Mouse (Mus musculus) right cerebral cortex, postnatal 25 days (tissue): ENCODE data around the gene Styk1.

Experiments
- DNase-seq: peaks from one replicate; pipeline ENCODE4 v3.0.0; 2022

Gene Styk1

DNA sequence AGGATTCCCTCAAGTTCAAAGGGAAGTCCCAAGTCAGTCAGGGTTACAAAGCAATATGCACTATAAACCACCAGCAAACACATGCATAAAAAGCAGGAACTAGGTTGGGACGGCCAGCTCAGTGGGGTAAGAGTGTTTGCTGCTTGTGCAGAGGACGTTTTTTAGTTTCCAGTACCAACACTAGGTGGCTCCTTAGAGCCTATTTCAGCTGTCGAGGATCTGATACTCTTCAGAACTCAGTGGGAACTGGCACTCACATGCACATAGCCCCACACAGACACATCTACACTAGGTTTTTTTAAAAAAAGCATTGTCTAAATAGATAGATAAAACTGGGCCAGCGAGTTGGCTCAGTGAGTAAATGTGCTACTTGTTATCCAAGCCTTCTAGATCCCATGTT is 13.7 kb upstream of the Styk1 start:
- DNase-seq: no peak

DNA sequence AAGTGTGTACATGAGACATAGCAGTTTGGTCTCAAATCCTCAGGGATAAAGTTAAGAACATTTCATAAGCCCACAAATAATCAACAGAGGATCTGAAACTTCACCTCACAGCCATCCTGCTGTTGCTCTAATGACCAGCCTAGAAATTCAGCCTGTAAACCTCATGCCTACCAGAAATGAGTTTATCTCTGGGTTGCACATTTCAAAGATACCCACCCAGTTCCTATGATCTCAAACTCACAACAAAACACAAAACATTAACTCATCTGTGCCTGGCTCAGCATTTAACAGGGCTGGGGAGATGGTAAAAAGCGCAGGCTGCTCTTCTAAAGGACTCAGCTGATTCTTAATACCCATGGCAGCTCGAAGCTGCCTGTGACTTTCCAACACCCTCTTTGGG is 11.0 kb upstream of the Styk1 start:
- DNase-seq: no peak

DNA sequence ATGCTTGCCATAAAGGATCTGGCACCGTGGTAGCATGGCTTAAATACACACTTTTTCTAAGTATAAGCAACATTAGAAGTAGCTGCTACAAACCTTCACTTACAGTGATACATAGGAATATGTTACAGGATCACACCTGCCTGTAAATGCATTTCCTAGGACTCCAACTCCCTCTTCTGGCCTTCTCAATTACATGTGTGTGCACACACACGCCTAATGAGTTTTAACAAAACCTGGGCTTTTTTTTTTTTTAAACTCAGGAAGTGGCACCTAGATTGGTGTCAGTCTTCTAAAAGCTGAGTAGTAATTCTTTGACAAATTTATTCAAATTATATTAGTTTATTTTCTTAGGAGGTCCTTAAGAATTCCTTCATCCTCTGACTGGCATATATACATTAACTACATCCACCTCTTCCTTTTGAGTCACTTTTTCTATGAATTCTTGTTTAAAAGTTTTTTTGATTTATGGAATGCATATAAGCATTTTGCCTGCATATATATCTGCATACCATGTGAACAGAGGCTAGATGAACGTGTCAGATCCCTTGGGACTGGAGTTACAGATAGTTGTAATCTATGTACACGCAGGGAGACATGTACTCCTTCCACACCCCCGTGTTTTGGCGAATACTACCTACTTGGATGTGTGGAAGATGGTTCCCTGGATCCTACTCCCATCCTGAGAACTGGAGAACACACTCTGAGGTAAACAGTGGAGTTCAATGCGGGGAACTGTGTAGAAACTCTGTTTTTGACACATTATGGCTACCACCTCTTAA is 9.8 kb upstream of the Styk1 start:
- DNase-seq: no peak

DNA sequence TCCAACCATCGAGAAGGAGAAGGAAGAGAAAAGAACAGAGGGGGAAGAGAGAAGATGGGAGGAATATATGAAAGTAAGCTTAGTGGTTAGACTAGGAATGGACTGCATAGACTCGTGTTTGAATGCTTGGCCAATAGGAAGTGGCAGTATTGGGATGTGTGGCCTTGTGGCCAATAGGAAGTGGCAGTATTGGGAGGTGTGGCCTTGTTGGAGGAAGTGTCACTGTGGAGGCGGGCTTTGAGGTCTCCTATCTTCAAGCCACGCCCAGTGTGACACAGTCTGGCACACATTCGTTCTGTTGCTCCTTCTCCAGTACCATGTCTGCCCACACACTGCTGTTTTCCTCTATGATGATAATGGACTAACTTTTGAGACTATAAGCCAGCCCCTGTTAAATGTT is 7.3 kb upstream of the Styk1 start:
- no peak for DNase-seq

DNA sequence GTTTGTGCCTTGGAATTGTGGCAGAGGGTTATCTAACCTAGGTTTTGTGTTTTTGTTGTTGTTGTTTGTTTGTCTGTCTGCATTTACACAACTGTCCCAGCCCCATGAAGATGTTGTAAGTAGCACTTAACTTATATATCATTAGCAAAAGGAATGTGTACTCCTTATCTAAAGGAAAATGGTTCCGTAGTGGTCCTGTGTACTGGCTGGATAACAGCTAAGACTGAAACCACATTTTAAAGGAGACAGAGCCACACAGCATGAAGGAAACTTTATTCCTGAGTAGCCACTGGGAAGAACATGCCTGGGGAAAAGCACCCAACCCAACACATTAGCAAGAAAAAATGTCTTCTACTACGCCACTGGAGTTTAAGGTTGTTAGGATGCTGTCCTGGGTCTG is 6.1 kb upstream of the Styk1 start:
- no peak for DNase-seq

DNA sequence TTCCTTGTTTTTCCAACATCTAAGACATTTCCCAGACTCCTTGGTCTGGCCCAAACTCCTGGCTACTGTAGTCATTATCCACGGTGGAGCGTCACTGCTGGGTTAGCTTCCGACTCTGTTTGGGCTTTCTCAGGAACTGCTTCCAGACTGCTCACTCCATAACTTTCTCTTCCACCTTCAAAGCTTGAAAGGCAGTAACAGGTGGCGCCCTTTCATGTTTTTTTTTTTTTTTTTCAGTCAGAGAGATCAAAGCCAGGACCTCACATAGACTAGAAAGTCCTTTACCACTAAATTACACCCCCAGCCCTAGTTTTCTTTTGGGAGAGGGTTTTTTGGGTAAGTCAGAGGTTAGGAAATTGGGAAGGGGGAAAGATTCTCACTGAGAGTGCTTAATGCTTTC is 1.5 kb upstream of the Styk1 start:
- no peak for DNase-seq

DNA sequence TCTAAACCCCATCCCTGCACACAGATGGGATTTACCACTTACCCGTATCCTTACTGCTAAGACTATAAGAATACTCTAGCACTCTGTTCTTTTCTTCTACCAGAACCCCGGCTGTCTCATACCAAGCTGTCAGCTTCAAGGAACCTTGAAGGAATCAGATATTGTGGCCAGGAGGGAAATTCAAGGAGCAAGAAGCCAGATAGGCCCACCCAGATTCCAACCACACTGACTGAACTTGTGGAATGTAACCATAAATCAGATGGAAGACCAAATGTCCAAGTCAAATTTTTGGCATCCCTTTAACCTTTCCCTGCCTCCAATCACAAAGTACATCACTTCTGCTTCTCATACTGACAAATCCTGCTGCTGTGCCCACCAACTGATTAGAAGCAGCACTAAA is 6.4 kb downstream of the Styk1 start:
- DNase-seq: no peak

DNA sequence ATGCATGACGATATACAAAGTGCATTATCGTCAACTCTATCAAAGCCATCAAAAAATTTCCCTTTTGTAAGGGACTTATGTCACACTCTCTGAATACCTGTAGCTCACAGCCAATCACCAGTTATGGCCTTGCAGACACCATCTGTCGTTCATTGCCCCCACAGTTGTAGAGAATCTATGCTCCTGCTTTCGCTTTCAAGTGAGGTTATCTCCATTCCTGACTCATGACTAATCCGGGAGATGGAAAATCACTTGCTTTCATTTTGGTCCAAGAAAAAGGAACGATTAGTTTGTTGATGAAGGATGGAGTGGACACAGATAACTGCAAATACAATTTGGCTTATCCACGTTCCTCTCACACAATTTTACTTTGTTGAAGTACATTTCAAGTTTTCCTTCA is 9.1 kb downstream of the Styk1 start:
- no peak for DNase-seq

DNA sequence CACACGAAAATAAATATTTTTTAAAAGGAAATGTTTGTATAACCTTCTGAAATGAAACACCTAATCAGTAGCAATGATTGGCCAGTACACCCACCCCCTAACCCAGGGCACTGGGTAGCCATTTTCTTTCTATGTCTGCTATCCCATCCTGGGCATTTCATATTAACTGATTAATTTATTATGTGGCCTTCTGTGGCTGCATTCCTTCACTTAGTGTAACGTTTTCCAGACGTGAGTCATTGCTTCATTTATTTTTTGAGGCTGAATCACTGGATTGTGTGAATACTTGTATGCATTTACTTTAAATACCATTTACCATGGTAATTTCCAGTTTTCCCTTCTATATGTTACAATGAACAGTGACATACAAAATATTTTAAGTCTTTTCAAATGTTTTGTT is 13.3 kb downstream of the Styk1 start:
- no peak for DNase-seq

DNA sequence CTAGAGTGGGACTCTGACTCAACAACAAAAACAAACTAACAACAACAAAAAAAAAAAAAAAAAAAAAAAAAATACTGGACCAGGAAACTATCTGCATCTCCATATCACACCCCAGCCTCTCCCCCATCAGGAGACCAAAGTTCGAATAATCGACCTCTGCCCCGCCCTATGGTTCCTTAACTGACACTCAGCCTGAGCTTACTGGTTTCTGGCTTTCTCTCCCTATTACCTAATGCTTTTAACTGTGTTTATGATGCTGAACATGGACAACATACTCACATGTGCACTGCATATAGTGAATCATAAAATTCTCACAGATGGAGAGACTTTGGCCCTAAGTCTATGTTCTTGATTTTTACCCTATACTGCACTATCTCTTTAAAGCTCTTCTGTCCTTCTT is 14.1 kb downstream of the Styk1 start:
- no peak for DNase-seq

DNA sequence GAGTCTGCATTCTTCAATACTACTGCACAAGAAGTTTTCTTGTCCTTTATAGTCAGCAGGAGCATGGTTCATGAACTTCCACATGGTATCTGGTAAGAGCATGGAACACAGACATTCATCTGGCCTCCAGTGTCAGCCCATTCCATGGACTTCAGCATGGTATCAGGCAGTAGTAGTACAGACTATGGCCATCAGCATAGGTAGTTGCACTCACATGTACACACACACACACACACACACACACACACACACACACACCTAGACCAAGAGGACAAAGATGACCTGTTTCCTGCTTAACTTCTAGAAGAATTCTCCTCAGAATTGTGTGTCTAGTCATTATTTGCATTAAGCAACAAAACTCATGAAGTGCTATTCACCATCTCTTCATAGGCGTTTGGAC is 14.6 kb downstream of the Styk1 start:
- no peak for DNase-seq

DNA sequence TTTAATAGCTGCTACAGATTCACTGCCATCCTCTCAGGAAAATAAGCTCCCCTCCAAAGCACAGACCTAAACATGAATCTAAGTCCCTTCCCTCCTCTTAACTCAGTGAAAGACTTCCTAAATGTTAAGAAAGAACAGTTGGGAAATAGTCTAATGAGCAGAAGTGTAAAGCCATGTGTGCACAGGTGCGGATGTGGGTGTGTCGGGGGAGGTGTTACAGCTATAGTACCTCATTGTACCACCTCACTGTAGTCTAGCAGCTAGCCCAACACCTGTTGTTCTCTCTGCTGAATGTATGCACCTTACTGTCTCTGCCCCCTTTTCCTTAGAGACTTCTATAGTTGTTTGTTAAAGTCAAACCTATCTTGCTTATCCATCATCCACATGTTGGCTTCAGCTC is 26.3 kb downstream of the Styk1 start:
- DNase-seq: peak; percentile 9

DNA sequence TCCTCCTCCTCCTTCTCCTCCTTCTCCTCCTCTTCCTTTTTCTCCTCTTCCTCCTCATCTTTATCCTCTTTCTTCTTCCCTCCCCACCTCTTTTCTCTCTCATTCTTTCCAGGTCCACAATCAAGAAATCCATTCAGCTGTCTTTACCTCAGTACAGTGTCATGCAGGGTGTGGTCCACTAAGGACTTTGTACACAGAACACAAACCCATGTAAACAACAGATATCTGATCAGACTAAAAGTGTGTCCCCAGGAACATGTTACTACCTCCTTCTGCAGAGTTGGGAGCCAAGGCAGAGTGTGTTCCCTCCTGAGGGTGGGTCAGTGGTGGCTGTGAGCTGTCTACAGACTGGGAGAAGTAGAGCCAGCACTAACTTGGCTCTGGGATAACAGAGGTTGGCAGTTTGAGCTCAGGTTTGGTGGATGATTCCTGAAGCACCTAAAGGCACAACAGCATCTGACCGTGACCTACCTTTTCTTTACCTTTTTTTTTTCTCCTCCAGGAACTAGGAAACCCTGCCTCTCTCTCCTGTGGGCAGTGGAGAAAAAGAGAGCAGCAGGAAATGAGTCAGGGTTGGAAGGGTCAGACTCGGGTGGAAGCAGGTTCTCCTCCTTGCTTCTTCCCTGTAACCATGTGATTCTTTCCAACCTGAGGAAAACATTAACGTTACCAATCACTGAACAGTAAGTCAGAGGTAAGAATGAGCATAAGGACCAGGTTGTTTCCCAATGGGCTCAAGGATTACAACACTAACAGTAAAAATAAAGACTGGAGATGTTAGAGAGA is 31.4 kb downstream of the Styk1 start:
- DNase-seq: no peak

DNA sequence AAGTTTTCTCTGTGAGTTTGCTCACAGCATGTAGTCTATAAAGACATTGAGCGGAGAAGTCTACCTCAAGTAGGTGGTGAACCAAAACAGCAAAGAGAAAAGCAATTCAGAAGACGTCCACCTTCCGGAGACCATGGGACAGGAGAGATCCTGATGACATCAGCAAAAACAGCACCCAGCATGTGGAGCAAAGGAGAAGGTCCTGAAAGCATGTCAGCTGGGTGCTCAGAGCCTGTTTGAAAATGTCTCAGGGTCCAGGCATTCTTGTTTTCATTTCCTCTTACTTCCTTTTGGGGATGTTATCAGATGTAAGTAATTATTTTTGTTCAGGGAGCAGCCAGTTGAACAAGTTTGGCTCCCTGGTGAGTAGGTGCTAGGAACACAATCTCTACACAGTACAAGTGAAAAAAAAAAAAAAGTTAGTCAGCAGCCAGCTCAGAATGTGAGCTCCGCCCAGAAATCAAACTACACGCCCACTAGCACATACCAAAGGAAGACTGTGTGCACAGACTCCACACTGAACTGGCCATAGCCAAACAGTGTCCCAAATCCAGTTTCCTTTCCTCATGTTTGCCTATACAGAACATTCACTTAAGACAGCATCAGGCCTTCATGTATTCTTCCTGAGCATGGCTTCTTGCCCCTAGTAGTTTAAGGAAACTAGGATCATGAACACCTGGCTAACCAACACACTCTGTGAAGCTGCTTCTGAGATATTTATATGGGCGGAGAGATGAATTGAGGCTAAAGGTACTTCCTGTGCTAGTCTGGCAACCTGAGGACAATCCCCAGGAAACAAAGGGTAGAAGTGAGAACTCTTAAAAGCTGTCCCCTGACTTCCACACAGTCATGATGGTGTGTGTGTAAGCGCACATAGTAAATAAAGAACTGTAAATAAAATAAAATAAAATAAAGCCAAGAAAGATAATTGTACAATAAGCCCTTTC is 37.0 kb downstream of the Styk1 start:
- DNase-seq: no peak

DNA sequence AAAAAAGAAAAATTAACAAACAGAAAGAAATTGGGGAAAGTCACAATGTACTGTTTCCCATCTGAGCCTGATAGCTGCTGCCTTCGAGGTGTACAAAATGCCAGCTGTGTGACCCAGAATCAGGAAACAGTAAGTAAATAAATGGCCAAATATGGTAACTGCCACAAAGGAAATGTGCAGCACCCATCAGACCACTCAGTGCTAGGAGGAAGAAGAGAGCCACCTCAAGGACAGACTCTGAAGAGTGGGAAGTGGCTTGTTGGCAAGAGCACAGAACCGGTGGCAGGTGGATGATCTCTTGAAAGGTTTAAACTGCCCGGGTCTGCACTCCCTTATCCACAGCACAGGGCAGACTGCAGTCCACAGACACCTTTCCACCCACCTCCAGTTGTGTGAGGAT is 45.4 kb downstream of the Styk1 start:
- DNase-seq: no peak

DNA sequence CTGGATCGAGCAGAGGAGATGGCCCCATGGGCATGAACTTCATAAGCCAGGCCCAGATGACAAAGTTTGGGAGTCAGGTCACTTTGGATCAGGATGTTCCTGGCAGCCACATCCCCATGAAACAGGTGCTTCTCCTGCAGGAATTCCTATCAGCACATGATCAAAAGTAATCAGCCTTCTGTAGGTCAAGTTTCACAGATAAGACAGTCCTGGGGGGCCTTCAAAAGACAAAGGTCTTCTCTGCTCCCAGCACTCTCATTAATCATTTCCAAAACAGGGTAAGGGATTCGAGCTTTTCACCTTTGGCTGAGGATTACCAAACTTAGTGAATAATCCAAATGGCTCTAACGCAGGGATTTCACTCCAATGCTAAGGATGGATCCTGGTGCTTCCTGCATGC is 48.6 kb downstream of the Styk1 start:
- DNase-seq: no peak

DNA sequence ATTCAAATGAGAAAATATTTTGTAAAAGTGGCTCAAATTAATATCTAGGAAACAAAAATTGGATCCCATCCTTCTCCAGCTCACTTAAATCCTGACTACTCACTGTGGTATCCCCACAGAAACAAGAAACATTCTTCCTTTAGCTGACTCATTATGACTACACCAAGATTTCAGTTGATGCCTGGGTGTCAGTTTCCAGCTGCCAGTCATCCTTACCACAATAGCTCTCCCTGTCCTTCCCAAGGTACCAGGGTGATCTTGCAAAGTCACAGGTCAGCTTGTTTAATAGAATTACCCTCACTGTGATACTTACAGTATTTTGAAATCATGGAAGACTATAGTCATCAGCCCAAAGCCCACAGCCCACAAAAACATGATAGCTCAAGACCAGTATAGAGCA is 54.9 kb downstream of the Styk1 start:
- DNase-seq: no peak

DNA sequence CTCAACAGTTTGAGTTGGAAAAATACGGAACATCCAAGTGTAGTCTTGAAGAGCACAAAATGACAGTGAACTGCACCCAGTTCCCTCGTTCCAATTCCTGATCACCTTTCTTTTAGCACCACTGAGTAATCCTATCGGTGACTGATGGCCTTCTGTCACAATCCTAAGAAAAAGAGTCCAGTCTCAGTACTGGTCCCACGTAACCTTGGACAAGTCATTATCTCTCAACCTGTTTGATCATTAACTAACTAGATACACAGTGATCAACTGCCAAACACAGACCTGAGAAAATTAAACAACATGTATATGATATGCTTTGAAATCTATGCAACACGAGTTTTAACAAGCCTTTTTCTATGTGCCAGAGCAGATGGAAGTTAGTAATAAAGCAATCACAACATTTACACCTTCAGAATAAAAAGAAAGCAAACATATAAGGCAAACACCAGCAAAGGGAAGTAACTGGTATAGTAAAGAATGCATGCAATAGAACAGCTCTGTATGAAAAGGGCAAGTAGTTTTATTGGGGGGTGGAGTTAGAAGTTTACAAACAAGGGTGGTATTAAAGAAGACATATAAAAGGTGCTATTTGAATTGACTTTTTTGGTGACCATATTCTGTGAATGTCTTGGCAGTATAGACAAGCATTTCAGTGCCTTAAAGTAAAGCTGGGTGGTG is 58.8 kb downstream of the Styk1 start:
- no peak for DNase-seq

DNA sequence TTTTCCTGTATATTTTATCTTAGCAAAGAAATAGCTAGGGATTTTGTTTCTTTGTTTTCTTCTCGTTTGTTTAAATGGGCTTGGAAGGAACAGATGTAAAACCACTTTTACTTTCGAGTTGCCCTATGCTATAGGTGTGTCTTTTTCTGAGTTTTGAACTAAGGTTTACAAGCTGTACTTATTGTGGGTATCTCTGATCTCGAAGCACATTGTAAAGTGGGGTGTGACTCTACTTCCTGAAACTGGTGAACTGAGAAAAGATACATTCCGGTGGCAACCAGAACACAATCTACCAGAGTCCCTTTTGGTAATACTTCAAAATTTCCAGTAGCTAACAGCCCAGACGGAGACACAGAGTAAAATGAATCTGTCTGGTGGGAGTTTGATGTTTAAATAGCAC is 59.5 kb downstream of the Styk1 start:
- no peak for DNase-seq

DNA sequence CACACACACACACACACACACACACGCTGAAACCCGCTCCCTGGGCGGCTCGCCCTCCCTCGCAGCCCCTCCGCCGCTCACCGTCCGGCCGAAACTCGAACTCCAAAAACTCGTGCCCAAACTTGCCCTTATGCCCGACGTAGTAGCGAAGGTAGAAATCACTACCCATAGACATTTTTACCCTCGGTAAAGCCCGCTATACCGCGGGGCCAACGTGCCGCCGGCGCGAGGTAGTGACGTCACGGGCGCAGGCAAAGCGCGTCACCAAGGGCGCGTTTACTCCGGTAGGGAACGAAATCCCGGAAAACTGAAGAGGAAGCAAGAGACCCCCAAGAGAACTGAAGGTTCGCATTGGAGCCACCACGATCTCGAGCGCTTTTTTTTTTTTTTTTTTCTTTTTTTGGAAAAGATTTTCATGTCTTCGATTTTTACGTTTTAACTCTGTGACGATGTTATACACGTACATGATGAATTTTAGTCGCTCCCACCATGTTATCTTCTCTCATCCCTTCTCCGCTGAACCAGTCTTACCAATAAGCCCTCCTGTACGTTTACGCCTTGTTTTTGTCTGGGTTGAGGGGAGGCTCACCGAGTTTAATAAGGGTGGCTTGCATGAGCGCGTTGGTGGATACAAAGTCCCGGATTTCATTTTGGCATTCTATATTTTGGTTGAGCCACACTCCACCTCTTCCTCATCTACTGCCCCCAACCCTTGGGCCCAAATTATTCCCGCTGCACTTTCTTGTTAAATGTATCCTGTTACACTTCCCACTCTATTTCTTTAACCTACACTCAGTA is 60.2 kb downstream of the Styk1 start, which contains the start of gene Magohb:
Gene Magohb (minus strand): TSS at position 254 of the 798 bp plus-strand sequence.
- peak; percentile 83 for DNase-seq

DNA sequence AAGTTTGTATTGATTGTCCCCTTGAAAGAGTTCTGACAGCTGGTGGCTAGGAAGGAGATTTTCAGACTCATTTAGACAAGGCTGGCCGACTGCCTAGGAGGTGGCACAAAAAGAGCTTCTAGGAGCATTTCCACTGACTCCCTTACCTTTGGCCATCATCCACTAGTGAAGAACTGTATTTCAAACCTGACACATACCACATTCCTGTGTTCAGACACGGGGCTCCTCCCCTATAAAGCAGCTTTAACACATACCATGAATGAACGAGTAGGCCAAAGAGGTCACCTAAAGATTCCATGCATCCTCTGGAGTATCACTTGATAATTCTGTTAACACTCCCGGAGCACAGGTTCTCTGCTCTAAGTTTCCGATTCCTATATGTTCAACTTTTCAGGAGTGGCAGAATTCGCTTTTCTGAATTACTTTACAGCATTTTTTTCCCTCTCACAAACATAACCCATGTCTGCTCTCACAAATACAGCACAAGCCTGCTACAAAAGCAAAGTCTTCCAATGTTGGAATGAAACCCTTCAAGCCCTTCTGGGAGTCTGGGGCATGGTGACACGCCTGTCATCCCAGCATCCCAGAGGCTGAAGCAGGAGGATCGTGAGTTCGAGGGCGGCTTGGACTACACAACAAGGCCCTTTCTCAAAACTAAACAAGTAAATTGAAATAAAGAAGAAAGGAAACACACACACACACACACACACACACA is 61.0 kb downstream of the Styk1 start:
- no peak for DNase-seq
